Mouse (Mus musculus) embryonic facial prominence, embryonic 14.5 days (tissue): ENCODE measurements around the gene Cnst. TPM values are rescaled to one million over a fixed set of nuclear protein-coding genes. Genes with fewer than 3 reads are reported as not detected.
A peak's percentile ranks its signal among the peaks of the same experiment; 100 is the strongest.

Experiments
- ATAC-seq: fragments of 200-750 bp; cut with Nextera tagmentation; 2 replicates; pipeline ENCODE4 v1.8.0; 2017; ENCODE audit warnings: low read depth, moderate number of reproducible peaks, moderate TSS enrichment
- DNase-seq: peaks from one replicate; pipeline ENCODE4 v3.0.0-alpha.2; 2015; ENCODE audit warnings: low spot score
- H3K27ac ChIP-seq: fragments of 300-500 bp; sonication (generic); replicated peaks from 2 replicates; pipeline ENCODE4 v1.5.1; 2014; ENCODE audit warnings: low read depth, mild to moderate bottlenecking, low read length, moderate library complexity
- H3K27me3 ChIP-seq: fragments of 300-500 bp; sonication (generic); replicated peaks from 2 replicates; pipeline ENCODE4 v1.6.1; 2014; ENCODE audit warnings: low read length; ENCODE audit not compliant: control insufficient read depth, insufficient read depth
- H3K36me3 ChIP-seq: fragments of 300-500 bp; sonication (generic); 2 replicates; pipeline ENCODE4 v1.6.1; 2014; ENCODE audit warnings: low read length, mixed read lengths; ENCODE audit not compliant: control insufficient read depth, insufficient read depth
- H3K4me1 ChIP-seq: fragments of 300-500 bp; sonication (generic); 2 replicates; pipeline ENCODE4 v1.6.1; 2014; ENCODE audit warnings: antibody characterized with exemption, low read length; ENCODE audit not compliant: control insufficient read depth, insufficient read depth
- H3K4me2 ChIP-seq: fragments of 300-500 bp; sonication (generic); 2 replicates; pipeline ENCODE4 v1.6.1; 2014; ENCODE audit warnings: low read depth, mild to moderate bottlenecking, low read length, moderate library complexity, mixed read lengths
- H3K4me3 ChIP-seq: fragments of 300-500 bp; sonication (generic); 2 replicates; pipeline ENCODE4 v1.5.1; 2014; ENCODE audit warnings: low read depth, mild to moderate bottlenecking, low read length
- H3K9ac ChIP-seq: fragments of 300-500 bp; sonication (generic); 2 replicates; pipeline ENCODE4 v1.6.1; 2014; ENCODE audit warnings: low read depth, mild to moderate bottlenecking, low read length, moderate library complexity, mixed read lengths
- H3K9me3 ChIP-seq: fragments of 300-500 bp; sonication (generic); 2 replicates; pipeline ENCODE4 v1.6.1; 2016; ENCODE audit warnings: low read length; ENCODE audit not compliant: control insufficient read depth
- WGBS: fragments of 180-500 bp; shearing (Covaris S2); extraction: QIAGEN DNeasy Blood & Tissue Kit; methylation state at CpG from one replicate; pipeline ENCODE4 v1.1.7; 2014; 5-methylcytosine and 5-hydroxymethylcytosine counted together
- polyA plus RNA-seq: library from polyadenylated mRNA; unstranded; fragments of >200 nt; fragmentation: Nextera tagmentation; extraction: Ambion mirVana; gene quantifications from 2 replicates; pipeline ENCODE4 v1.2.1, GENCODE M21; 2014

The Cnst gene
- polyA plus RNA-seq, 1 experiment from 2014 or later, result 15.8 TPM

DNA sequence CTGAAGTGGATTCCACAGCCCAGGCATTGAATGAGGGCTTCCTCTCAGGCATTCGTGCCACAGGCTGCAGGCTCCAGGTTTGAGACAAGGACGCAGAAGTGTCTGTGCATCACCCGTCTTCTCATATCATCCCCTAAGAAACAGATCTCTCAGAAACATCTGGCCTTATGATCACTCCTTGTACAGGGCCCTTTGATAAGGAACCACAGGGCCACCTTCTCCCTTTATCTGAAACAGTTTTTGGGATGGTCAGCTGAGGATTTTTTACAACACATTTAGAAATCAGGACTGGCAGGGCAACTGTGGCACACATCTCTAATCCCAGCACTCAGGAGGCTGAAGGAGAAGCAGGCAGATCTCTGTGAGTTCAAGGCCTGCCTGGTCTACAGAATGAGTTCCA is 103.2 kb downstream of the Cnst start:
- DNase-seq (no peak), ATAC-seq (no peak)
- H3K9ac ChIP-seq, result no peak overlapping the region
- H3K27ac ChIP-seq, result no peak overlapping the region
- H3K4me1 ChIP-seq, result no peaks in the 10 kb centered on the region; the same call in 1 of the 2 replicates
- no peak overlapping the region for H3K4me3 ChIP-seq
- WGBS, result 72% methylated on average over 3 of the region's 3 CpGs
- H3K36me3 ChIP-seq, result no peaks in the 10 kb centered on the region
- no peaks in the 10 kb centered on the region for H3K27me3 ChIP-seq
- no peak overlapping the region for H3K4me2 ChIP-seq
- H3K9me3 ChIP-seq, result no peaks in the 10 kb centered on the region

DNA sequence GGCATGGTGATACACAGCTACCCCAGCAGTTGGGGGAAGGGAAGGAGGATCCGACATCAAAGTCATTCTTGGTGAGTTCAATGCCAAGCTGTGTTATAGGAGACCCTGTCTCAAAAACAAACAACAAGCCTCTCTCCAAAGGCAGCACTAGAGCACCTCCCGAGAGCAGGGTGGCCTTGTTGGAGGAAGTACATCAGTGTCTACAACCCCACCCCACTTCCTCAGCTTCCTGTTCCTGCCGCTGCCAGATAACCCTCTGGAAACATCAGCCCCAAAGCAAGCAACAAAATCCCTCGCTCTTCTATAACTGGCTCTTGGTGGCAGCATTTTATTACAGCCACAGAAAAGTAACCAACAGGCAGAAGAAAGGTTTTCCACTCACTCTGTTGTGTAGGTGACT is 104.1 kb downstream of the Cnst start:
- Histone ChIP-seq H3K27me3 (no peaks in the 10 kb centered on the region), H3K36me3 (no peaks in the 10 kb centered on the region), H3K4me2 (no peak overlapping the region), H3K9ac (no peak overlapping the region), H3K9me3 (no peaks in the 10 kb centered on the region), H3K27ac (no peak overlapping the region), H3K4me3 (no peak overlapping the region), H3K4me1 (no peaks in the 10 kb centered on the region; the same call in 1 of the 2 replicates)
- WGBS, result 64% methylated on average over 4 of the region's 4 CpGs
- DNase-seq (no peak), ATAC-seq (no peak)

DNA sequence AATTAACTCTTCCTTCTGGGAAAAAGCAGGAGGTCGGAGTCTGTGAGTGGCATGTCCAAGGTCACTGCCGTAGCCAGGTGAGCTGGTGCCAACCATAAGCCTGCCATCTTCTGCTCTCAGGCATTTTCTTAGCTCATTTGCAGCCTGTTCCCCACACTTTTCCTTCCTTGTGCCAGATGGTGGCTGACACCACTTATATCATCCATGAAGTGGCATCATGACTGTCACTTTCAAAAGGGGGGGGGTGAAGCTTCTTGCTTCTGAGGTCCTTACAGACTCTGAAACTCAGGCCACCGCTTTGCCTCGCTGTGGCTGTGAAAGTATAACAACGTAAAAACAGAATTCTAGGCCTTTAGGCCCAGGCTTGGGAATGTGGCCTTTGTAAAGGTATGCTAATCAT is 105.1 kb downstream of the Cnst start:
- no peak for DNase-seq
- Histone ChIP-seq H3K9me3 (no peaks in the 10 kb centered on the region), H3K4me1 (no peaks in the 10 kb centered on the region), H3K27ac (no peak overlapping the region), H3K27me3 (no peaks in the 10 kb centered on the region), H3K4me2 (no peak overlapping the region), H3K36me3 (no peaks in the 10 kb centered on the region), H3K4me3 (no peak overlapping the region), H3K9ac (no peak overlapping the region)
- WGBS, result 78% methylated on average over 5 of the region's 5 CpGs
- no peak for ATAC-seq

DNA sequence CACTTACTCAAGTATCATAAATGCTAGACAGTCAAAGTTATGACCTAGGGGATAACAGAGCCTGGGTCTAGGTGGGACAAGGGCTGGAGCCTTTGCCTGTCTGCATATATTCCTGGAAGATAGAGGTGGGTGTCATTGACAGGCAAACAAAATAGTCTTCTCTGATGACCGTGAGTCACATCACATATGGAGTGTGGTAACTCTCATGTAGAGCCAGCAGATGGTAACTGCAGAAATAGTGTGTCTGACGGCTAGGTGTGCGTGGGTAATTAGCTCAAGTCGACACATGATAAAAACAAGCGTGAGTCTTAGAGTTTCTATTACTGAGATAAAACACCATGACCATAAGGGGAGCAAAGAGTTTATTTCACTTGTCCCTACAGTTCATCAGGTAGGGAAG is 116.9 kb downstream of the Cnst start:
- Histone ChIP-seq H3K9me3 (no peaks in the 10 kb centered on the region), H3K36me3 (no peaks in the 10 kb centered on the region), H3K9ac (no peak overlapping the region), H3K27ac (no peak overlapping the region), H3K4me3 (no peak overlapping the region), H3K4me2 (no peak overlapping the region), H3K27me3 (no peaks in the 10 kb centered on the region), H3K4me1 (no peaks in the 10 kb centered on the region)
- ATAC-seq (no peak), DNase-seq (no peak)
- 92% methylated on average over 5 of the region's 5 CpGs for WGBS

DNA sequence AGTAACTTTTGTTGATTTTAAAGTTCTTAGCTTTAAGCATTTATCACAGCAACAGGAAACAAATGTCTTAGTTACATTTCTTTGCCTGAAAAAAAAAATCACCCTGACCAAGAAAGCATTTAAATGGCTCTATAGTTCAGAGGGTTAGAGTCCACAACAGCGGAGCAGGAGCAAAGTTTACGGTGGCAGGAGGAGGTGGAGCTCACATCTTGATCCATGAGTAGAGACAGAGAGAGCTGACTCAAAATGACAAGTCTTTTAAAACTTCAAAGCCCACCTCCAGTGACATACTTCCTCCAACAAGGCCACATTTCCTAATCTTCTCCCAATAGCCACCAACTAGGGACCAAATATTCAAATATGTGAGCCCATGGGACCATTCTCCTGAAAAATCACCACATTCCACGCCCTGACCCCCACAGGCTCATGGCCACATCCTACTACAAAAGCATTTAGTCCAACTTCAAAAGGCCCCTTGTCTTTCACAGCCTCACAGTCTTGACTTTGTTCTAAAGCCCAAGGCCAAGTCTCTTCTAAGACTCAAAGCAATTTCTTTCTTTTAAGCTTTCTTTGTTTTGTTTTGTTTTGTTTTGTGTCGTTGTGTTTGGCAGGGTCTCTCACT is 118.2 kb downstream of the Cnst start:
- Histone ChIP-seq H3K27ac (no peak overlapping the region), H3K4me3 (no peak overlapping the region), H3K4me1 (peaks cover 5% of the 10 kb centered on the region), H3K9me3 (no peaks in the 10 kb centered on the region), H3K36me3 (no peaks in the 10 kb centered on the region), H3K4me2 (no peak overlapping the region), H3K27me3 (no peaks in the 10 kb centered on the region), H3K9ac (no peak overlapping the region)
- 62% methylated on average over 4 of the region's 4 CpGs for WGBS
- no peak for ATAC-seq
- no peak for DNase-seq

DNA sequence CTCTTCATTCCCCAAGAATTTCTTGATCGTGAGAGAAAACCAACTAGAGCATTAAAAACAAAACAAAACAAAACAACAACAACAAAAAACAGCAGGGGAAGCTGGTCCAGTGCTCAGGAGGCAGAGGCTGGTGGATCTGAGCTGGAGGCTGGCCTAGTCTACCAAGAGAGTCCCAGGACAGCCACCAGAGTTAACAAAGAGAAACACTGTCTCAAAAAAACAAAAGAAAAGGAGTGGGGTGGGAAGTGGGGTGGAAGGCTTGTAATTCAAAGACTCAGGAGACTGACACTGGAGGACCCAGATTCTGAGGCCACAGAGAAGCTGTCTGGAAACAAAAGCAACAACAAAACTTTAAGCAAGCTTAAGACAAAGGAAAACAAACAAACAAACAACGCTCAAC is 120.8 kb downstream of the Cnst start:
- Histone ChIP-seq H3K36me3 (peaks cover 7% of the 10 kb centered on the region), H3K4me2 (peak overlapping the region; percentile 79), H3K9ac (no peak overlapping the region), H3K27me3 (no peaks in the 10 kb centered on the region), H3K4me1 (peaks cover 8% of the 10 kb centered on the region), H3K4me3 (peak overlapping the region; percentile 85; the same call in 1 of the 2 replicates), H3K9me3 (no peaks in the 10 kb centered on the region), H3K27ac (no peak overlapping the region)
- WGBS, result 64% methylated on average over 2 of the region's 2 CpGs
- DNase-seq (no peak), ATAC-seq (no peak)

DNA sequence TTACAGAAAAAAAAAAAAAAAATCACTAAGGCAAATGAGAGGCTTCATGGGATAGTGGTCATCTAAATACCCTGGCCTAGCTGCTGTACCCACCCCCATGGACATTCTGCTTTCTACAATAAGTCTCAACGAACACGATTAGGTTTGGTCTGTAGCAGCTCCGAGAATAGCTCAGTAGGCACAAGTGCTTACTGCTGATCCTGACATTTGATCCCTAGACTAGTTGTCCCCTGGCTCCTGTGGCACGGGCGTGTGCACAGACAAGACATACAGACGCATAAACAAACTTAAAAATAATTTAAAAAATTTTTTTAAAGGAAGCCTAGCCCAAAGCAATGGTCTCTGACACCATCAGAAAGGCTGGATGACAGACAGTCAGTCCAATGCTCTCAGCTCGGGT is 121.3 kb downstream of the Cnst start:
- Histone ChIP-seq H3K9ac (peak overlapping the region; percentile 84), H3K27me3 (no peaks in the 10 kb centered on the region), H3K36me3 (peaks cover 12% of the 10 kb centered on the region), H3K27ac (peak overlapping the region; percentile 84; the same call in 1 of the 2 replicates), H3K9me3 (no peaks in the 10 kb centered on the region), H3K4me2 (peak overlapping the region; percentile 79), H3K4me3 (peak overlapping the region; percentile 85), H3K4me1 (peaks cover 8% of the 10 kb centered on the region)
- DNase-seq (peak; percentile 53), ATAC-seq (peak; percentile 34)
- 1% methylated on average over 7 of the region's 7 CpGs for WGBS

DNA sequence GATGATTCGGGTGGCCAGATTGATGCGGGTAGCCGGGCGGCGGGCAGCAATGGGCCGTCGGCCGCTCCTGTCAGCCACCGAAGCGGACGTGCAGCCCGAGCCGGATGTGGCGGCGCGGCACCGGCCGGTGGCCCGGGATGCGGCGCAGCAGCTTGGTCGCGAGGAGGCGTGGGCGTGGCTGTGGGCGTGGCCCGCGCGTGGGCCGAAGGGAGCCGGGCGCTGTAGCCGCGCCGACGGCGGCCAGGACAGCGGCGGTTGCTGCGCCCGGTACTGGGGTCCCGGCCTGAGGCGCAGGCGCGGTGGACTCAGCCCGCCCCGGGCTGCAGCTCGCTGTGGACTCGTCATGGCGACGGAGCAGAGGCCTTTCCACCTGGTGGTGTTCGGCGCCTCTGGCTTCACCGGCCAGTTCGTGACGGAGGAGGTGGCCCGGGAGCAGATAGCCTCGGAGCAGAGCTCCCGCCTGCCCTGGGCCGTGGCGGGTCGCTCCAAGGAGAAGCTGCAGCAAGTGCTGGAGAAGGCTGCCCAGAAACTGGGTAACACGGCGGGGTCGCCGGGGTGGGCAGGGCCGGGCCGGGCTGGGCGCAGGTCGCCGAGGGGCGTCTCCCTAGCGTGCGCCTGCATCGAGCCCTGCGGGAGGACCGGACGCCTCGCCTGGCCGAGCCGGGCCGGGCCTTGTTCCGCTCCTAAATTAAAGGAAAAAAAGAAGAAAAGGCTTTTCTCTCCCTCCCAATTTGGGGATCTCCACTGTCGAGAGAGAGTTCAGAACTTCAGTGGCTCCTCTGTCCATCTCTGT is 122.0 kb downstream of the Cnst start, which contains the start of gene Sccpdh:
TSS of gene Sccpdh (plus strand) at position 198 of the 793 bp plus-strand sequence.
- 0% methylated on average over 28 of the region's 84 CpGs for WGBS
- H3K27me3 ChIP-seq, result no peaks in the 10 kb centered on the region
- peaks cover 8% of the 10 kb centered on the region for H3K4me1 ChIP-seq
- H3K4me3 ChIP-seq, result peak within 1 kb of the TSS; percentile 85
- peak; percentile 91 for DNase-seq
- H3K9me3 ChIP-seq, result no peaks in the 10 kb centered on the region
- peaks cover 19% of the 10 kb centered on the region for H3K36me3 ChIP-seq
- peak within 1 kb of the TSS; percentile 79 for H3K4me2 ChIP-seq
- peak within 1 kb of the TSS; percentile 84 for H3K9ac ChIP-seq
- H3K27ac ChIP-seq, result peak within 1 kb of the TSS; percentile 84
- ATAC-seq, result peak; percentile 97
